Mouse (Mus musculus): ENCODE data around the gene Ttc9b. TPM values are rescaled to one million over a fixed set of nuclear protein-coding genes. Genes with fewer than 3 reads are reported as not detected.

The Ttc9b gene
- polyA plus RNA-seq (2016; fragmentation: Nextera tagmentation; extraction: Ambion mirVana) = 3.3 and 10.9 TPM in 2 replicates

DNA sequence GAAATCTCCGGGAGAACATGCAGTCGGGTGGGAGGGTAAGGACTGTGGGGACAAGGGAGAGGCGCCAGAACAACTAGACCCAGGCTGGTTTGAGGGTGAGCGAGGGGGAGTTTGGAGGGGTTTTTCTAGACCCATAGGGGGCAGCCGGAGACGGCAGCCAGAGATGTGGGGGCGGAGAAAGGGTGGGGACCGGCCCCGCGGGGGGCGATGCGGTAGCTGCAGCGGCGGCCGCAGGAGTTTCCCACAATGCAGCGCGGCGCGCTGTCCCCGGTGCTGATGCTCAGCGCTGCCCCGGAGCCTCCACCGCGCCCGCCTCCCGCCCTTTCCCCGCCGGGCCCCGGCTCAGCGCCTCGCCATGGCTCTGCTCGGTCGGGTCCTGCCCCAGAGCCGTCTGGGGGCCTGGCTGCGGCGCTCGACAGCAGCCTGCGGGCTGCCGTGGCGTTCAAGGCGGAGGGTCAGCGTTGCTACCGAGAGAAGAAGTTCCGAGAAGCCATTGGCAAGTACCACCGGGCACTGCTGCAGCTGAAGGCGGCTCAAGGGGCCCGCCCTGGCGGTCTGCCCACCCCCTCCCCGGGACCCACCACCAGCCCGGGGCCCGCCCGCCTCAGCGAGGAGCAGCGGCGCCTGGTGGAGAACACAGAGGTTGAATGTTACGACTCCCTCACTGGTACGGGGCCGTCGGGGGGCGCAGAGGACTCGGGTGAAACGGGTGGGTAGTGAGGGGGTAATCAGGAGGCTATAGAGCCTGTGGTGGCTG is at the start of gene Ttc9b:
TSS of gene Ttc9b (plus strand) at position 235 of the 757 bp plus-strand sequence.
- DNase-seq (ENCODE audit: low spot score) = peak; percentile 70

GRCm38 (mm10) chr7:27604661-27605348 is 48.9 kb upstream of the Ttc9b start:
- Histone ChIP-seq H3K27ac (no peak overlapping the region), H3K36me3 (peaks cover 22% of the 10 kb centered on the region), H3K9me3 (no peaks in the 10 kb centered on the region), H3K4me1 (replicated peaks) (peaks cover 63% of the 10 kb centered on the region), H3K4me3 (no peak overlapping the region), H3K27me3 (ENCODE audit: insufficient read depth, poor library complexity, severe bottlenecking) (no peaks in the 10 kb centered on the region)
- no peak for DNase-seq (ENCODE audit: low spot score)
- WGBS = 51% methylated on average over 5 of the region's 5 CpGs

More for the DNA sequence above, at the start of gene Ttc9b:
- H3K4me3 ChIP-seq = peak within 1 kb of the TSS; percentile 60
- 3% methylated on average over 62 of the region's 62 CpGs for WGBS
- peaks cover 73% of the 10 kb centered on the region for H3K27me3 ChIP-seq (ENCODE audit: insufficient read depth, poor library complexity, severe bottlenecking)
- H3K27ac ChIP-seq = peak within 1 kb of the TSS; percentile 81
- H3K36me3 ChIP-seq = peaks cover 35% of the 10 kb centered on the region
- H3K4me1 ChIP-seq (replicated peaks) = peaks cover 23% of the 10 kb centered on the region
- H3K9me3 ChIP-seq = no peaks in the 10 kb centered on the region

- no peaks in the 10 kb centered on the region for H3K27me3 ChIP-seq (ENCODE audit: insufficient read depth, poor library complexity, severe bottlenecking)
- H3K4me3 ChIP-seq = no peak overlapping the region
- no peaks in the 10 kb centered on the region for H3K9me3 ChIP-seq
- H3K27ac ChIP-seq = peak overlapping the region; percentile 60; the same call in 1 of the 2 replicates
- no peak for DNase-seq (ENCODE audit: low spot score)
- H3K4me1 ChIP-seq (replicated peaks) = peaks cover 54% of the 10 kb centered on the region
- WGBS = 74% methylated on average over 9 of the region's 9 CpGs
- peaks cover 31% of the 10 kb centered on the region for H3K36me3 ChIP-seq
Measured at GRCm38 (mm10) chr7:27605499-27606285, 48.0 kb upstream of the Ttc9b start.

DNA sequence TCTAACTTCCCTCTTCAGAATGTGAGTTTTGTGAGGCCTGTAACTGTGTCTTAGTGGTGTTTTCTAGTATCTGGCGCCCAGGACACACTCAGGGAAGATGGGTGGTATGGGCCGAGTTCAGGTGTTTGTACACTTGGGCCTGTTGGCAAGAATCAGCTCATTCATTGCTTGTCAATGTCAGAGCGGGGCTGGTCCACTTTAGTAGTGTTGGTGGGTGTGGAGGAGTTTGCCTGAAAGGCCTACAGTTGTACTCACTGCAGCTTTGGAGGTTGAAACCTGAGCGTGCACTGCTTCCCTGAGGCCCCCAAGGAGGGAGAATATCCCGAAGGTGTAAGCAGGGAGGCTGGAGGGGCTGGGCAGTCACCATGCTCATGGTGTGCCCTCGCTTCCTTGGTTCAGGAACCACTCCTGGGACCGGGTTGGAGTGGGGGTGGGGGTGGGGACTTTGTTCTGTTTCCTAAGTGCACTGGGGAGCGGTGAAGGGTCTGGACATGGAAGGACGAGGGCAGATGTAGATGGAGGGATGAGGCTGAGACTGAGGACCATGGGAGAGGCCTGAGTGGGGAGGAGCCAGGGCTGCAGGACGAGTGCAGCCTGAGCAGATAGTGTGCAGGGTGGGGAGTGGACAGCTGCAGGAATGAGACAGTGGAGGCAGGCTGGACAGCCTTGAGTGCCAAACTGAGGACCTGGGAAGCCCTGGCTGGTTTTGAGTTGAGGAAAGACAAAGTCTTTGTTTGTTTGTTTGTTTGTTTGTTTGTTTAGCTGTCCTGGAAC is 47.0 kb upstream of the Ttc9b start:
- 65% methylated on average over 10 of the region's 10 CpGs for WGBS
- Histone ChIP-seq H3K4me1 (replicated peaks) (peaks cover 45% of the 10 kb centered on the region), H3K9me3 (no peaks in the 10 kb centered on the region), H3K36me3 (peaks cover 38% of the 10 kb centered on the region), H3K27ac (peak overlapping the region; percentile 60), H3K27me3 (ENCODE audit: insufficient read depth, poor library complexity, severe bottlenecking) (no peaks in the 10 kb centered on the region), H3K4me3 (no peak overlapping the region)
- DNase-seq (ENCODE audit: low spot score) = no peak

GRCm38 (mm10) chr7:27607580-27607979 is 46.1 kb upstream of the Ttc9b start:
- Histone ChIP-seq H3K27me3 (ENCODE audit: insufficient read depth, poor library complexity, severe bottlenecking) (no peaks in the 10 kb centered on the region), H3K27ac (peak overlapping the region; percentile 60), H3K9me3 (no peaks in the 10 kb centered on the region), H3K4me1 (replicated peaks) (peaks cover 44% of the 10 kb centered on the region), H3K4me3 (no peak overlapping the region), H3K36me3 (peaks cover 38% of the 10 kb centered on the region)
- WGBS = 62% methylated on average over 5 of the region's 5 CpGs
- DNase-seq (ENCODE audit: low spot score) = no peak

DNA sequence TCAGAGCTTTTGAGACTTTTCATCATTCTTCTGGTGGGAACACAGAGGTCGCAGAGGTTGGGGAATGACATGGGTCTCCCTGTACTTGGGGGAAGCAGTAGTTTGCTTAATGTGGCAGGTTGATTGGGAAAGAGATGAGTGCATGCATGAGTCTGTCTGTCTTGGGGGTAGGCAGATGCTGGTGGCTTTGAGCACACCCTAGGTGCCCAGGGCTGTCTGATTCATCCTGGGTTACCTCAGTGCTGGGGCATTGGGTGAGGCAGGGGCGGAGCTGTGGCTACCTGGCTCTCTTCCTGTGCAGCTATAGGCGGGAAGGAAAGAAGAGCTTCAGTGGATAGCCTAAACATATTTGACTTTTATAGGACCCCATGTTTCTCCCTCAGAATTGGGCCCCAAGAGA is 45.6 kb upstream of the Ttc9b start:
- DNase-seq (ENCODE audit: low spot score) = no peak
- Histone ChIP-seq H3K9me3 (no peaks in the 10 kb centered on the region), H3K27me3 (ENCODE audit: insufficient read depth, poor library complexity, severe bottlenecking) (no peaks in the 10 kb centered on the region), H3K4me1 (replicated peaks) (peaks cover 48% of the 10 kb centered on the region), H3K27ac (peak overlapping the region; percentile 60), H3K36me3 (peaks cover 38% of the 10 kb centered on the region), H3K4me3 (no peak overlapping the region)
- WGBS = 97% methylated on average over 3 of the region's 3 CpGs

DNA sequence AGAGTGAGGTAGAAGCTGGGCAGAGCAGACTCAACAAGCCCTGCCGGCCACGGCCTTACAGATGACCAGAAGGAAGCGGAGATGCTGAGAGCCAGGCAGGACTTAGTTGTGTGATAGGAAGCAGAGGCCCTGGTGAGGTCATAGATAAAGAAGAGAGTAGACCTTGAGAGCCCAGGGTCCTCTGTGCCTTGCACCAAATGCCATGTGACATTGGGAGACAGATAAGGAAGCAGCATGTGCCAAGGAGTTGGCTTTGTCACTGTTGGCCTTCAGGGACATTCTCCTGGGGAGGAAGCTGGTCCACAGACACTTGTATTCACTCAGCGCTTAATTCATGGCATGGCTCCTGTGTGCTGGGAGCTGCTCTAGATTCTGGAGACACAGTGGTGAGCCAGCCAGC is 44.4 kb upstream of the Ttc9b start:
- 94% methylated on average over 4 of the region's 4 CpGs for WGBS
- H3K4me1 ChIP-seq (replicated peaks) = peaks cover 55% of the 10 kb centered on the region
- H3K36me3 ChIP-seq = peaks cover 38% of the 10 kb centered on the region
- no peaks in the 10 kb centered on the region for H3K9me3 ChIP-seq
- H3K27ac ChIP-seq = no peak overlapping the region
- no peaks in the 10 kb centered on the region for H3K27me3 ChIP-seq (ENCODE audit: insufficient read depth, poor library complexity, severe bottlenecking)
- H3K4me3 ChIP-seq = no peak overlapping the region
- DNase-seq (ENCODE audit: low spot score) = no peak

DNA sequence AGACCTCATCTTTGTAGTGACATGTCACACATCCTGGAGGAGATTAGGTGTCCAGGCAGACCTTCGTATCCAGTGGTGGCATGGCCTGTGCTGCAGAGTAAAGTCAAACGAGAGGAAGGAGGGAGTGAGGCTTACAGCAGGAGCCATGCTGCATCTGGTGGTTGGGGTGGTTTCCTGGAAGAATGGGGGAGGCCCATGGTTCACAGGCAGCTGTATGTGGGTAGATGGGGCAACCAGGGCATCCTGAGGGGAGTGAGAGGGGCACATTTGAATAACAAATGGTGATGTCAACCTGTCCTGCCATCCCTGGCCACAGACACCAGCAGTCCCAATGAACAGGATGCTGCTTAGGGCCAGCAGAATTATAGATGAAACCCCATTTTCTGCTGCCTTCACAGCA is 44.0 kb upstream of the Ttc9b start:
- peaks cover 54% of the 10 kb centered on the region for H3K4me1 ChIP-seq (replicated peaks)
- no peaks in the 10 kb centered on the region for H3K9me3 ChIP-seq
- no peak overlapping the region for H3K27ac ChIP-seq
- H3K27me3 ChIP-seq (ENCODE audit: insufficient read depth, poor library complexity, severe bottlenecking) = no peaks in the 10 kb centered on the region
- DNase-seq (ENCODE audit: low spot score) = no peak
- 91% methylated on average over 2 of the region's 2 CpGs for WGBS
- H3K4me3 ChIP-seq = no peak overlapping the region
- H3K36me3 ChIP-seq = peaks cover 38% of the 10 kb centered on the region

GRCm38 (mm10) chr7:27610370-27610769 is 43.3 kb upstream of the Ttc9b start:
- DNase-seq (ENCODE audit: low spot score) = no peak
- H3K4me1 ChIP-seq (replicated peaks) = peaks cover 52% of the 10 kb centered on the region
- H3K36me3 ChIP-seq = peaks cover 38% of the 10 kb centered on the region
- 95% methylated on average over 3 of the region's 3 CpGs for WGBS
- H3K27me3 ChIP-seq (ENCODE audit: insufficient read depth, poor library complexity, severe bottlenecking) = no peaks in the 10 kb centered on the region
- H3K4me3 ChIP-seq = no peak overlapping the region
- H3K9me3 ChIP-seq = no peaks in the 10 kb centered on the region
- no peak overlapping the region for H3K27ac ChIP-seq

- Histone ChIP-seq H3K4me3 (no peak overlapping the region), H3K36me3 (peaks cover 42% of the 10 kb centered on the region), H3K27me3 (ENCODE audit: insufficient read depth, poor library complexity, severe bottlenecking) (no peaks in the 10 kb centered on the region), H3K9me3 (no peaks in the 10 kb centered on the region), H3K27ac (no peak overlapping the region), H3K4me1 (replicated peaks) (peaks cover 47% of the 10 kb centered on the region)
- no peak for DNase-seq (ENCODE audit: low spot score)
- 92% methylated on average over 5 of the region's 5 CpGs for WGBS
Measured at GRCm38 (mm10) chr7:27610871-27611270, 42.8 kb upstream of the Ttc9b start.

GRCm38 (mm10) chr7:27612940-27613339 is 40.8 kb upstream of the Ttc9b start:
- H3K4me3 ChIP-seq = no peak overlapping the region
- 86% methylated on average over 4 of the region's 4 CpGs for WGBS
- H3K36me3 ChIP-seq = peaks cover 58% of the 10 kb centered on the region
- no peak for DNase-seq (ENCODE audit: low spot score)
- H3K27me3 ChIP-seq (ENCODE audit: insufficient read depth, poor library complexity, severe bottlenecking) = no peaks in the 10 kb centered on the region
- no peaks in the 10 kb centered on the region for H3K9me3 ChIP-seq
- no peak overlapping the region for H3K27ac ChIP-seq
- peaks cover 26% of the 10 kb centered on the region for H3K4me1 ChIP-seq (replicated peaks)

All from hindbrain, embryonic 10.5 days (tissue).